Mouse (Mus musculus): ENCODE measurements around the gene Col13a1. TPM values are rescaled to one million over a fixed set of nuclear protein-coding genes. Genes with fewer than 3 reads are reported as not detected.

The Col13a1 gene
- polyA plus RNA-seq (2014; fragmentation: Nextera tagmentation; extraction: Ambion mirVana) = 9.4 and 12.9 TPM in 2 replicates

- H3K9ac ChIP-seq (ENCODE audit: low read depth, low read length) = peak within 1 kb of the TSS; percentile 77
- H3K36me3 ChIP-seq (ENCODE audit: control insufficient read depth, insufficient read depth, low read length) = no peaks in the 10 kb centered on the region
- H3K9me3 ChIP-seq (replicated peaks; ENCODE audit: control insufficient read depth, low read length) = no peaks in the 10 kb centered on the region
- peaks cover 16% of the 10 kb centered on the region for H3K27me3 ChIP-seq (ENCODE audit: control insufficient read depth, insufficient read depth, low read length)
- no peak for ATAC-seq (replicated peaks; ENCODE audit: insufficient number of reproducible peaks, low FRiP score, low TSS enrichment)
- peak within 1 kb of the TSS; percentile 96 for H3K4me2 ChIP-seq
- peak within 1 kb of the TSS; percentile 59 for H3K4me3 ChIP-seq (ENCODE audit: low read depth, low read length)
- H3K27ac ChIP-seq (ENCODE audit: low read depth, low read length) = 0 out of 2 replicates have a peak within 1 kb of the TSS, but pooled peaks have one; percentile 29
- H3K4me1 ChIP-seq (ENCODE audit: control insufficient read depth, insufficient read depth, low read length) = peaks cover 29% of the 10 kb centered on the region
- WGBS (ENCODE audit: insufficient replicate concordance) = 0% methylated on average over 41 of the region's 41 CpGs
These were observed at the start of gene Col13a1 for GRCm38 (mm10) chr10:61978866-61979340. Col13a1 (minus strand) TSS chr10:61979108.

- H3K9ac ChIP-seq (ENCODE audit: low read depth, low read length) = no peak overlapping the region
- H3K27ac ChIP-seq (ENCODE audit: low read depth, low read length) = no peak overlapping the region
- H3K4me2 ChIP-seq = no peak overlapping the region
- H3K36me3 ChIP-seq (ENCODE audit: control insufficient read depth, insufficient read depth, low read length) = no peaks in the 10 kb centered on the region
- H3K27me3 ChIP-seq (ENCODE audit: control insufficient read depth, insufficient read depth, low read length) = no peaks in the 10 kb centered on the region
- no peaks in the 10 kb centered on the region for H3K9me3 ChIP-seq (replicated peaks; ENCODE audit: control insufficient read depth, low read length)
- no peak for ATAC-seq (replicated peaks; ENCODE audit: insufficient number of reproducible peaks, low FRiP score, low TSS enrichment)
- no peaks in the 10 kb centered on the region for H3K4me1 ChIP-seq (ENCODE audit: control insufficient read depth, insufficient read depth, low read length)
- H3K4me3 ChIP-seq (ENCODE audit: low read depth, low read length) = no peak overlapping the region
- 80% methylated on average over 12 of the region's 12 CpGs for WGBS (ENCODE audit: insufficient replicate concordance)
These were observed 48.8 kb upstream of the Col13a1 start for GRCm38 (mm10) chr10:62027699-62028098.

GRCm38 (mm10) chr10:62023821-62024551 is 45.1 kb upstream of the Col13a1 start:
- Histone ChIP-seq H3K9me3 (replicated peaks; ENCODE audit: control insufficient read depth, low read length) (no peaks in the 10 kb centered on the region), H3K9ac (ENCODE audit: low read depth, low read length) (no peak overlapping the region), H3K27me3 (ENCODE audit: control insufficient read depth, insufficient read depth, low read length) (no peaks in the 10 kb centered on the region), H3K27ac (ENCODE audit: low read depth, low read length) (no peak overlapping the region), H3K36me3 (ENCODE audit: control insufficient read depth, insufficient read depth, low read length) (no peaks in the 10 kb centered on the region), H3K4me2 (no peak overlapping the region), H3K4me1 (ENCODE audit: control insufficient read depth, insufficient read depth, low read length) (no peaks in the 10 kb centered on the region), H3K4me3 (ENCODE audit: low read depth, low read length) (no peak overlapping the region)
- 40% methylated on average over 19 of the region's 19 CpGs for WGBS (ENCODE audit: insufficient replicate concordance)
- ATAC-seq (replicated peaks; ENCODE audit: insufficient number of reproducible peaks, low FRiP score, low TSS enrichment) = 0 out of 2 replicates have a peak, but pooled peaks have one; percentile 22

- Histone ChIP-seq H3K4me3 (ENCODE audit: low read depth, low read length) (no peak overlapping the region), H3K27me3 (ENCODE audit: control insufficient read depth, insufficient read depth, low read length) (no peaks in the 10 kb centered on the region), H3K27ac (ENCODE audit: low read depth, low read length) (no peak overlapping the region), H3K9ac (ENCODE audit: low read depth, low read length) (no peak overlapping the region), H3K9me3 (replicated peaks; ENCODE audit: control insufficient read depth, low read length) (no peaks in the 10 kb centered on the region), H3K4me2 (no peak overlapping the region), H3K4me1 (ENCODE audit: control insufficient read depth, insufficient read depth, low read length) (0 out of 2 replicates have a peak, but pooled peaks cover 3% of the 10 kb centered on the region), H3K36me3 (ENCODE audit: control insufficient read depth, insufficient read depth, low read length) (no peaks in the 10 kb centered on the region)
- ATAC-seq (replicated peaks; ENCODE audit: insufficient number of reproducible peaks, low FRiP score, low TSS enrichment) = no peak
- WGBS (ENCODE audit: insufficient replicate concordance) = 29% methylated on average over 7 of the region's 7 CpGs
These were observed 41.2 kb upstream of the Col13a1 start for GRCm38 (mm10) chr10:62020068-62020620.

GRCm38 (mm10) chr10:62019386-62020067 is 40.6 kb upstream of the Col13a1 start:
- WGBS (ENCODE audit: insufficient replicate concordance) = 19% methylated on average over 16 of the region's 16 CpGs
- Histone ChIP-seq H3K9me3 (replicated peaks; ENCODE audit: control insufficient read depth, low read length) (no peaks in the 10 kb centered on the region), H3K36me3 (ENCODE audit: control insufficient read depth, insufficient read depth, low read length) (no peaks in the 10 kb centered on the region), H3K4me3 (ENCODE audit: low read depth, low read length) (no peak overlapping the region), H3K4me1 (ENCODE audit: control insufficient read depth, insufficient read depth, low read length) (0 out of 2 replicates have a peak, but pooled peaks cover 3% of the 10 kb centered on the region), H3K4me2 (no peak overlapping the region), H3K27me3 (ENCODE audit: control insufficient read depth, insufficient read depth, low read length) (no peaks in the 10 kb centered on the region), H3K27ac (ENCODE audit: low read depth, low read length) (no peak overlapping the region), H3K9ac (ENCODE audit: low read depth, low read length) (no peak overlapping the region)
- no peak for ATAC-seq (replicated peaks; ENCODE audit: insufficient number of reproducible peaks, low FRiP score, low TSS enrichment)

- Histone ChIP-seq H3K4me3 (ENCODE audit: low read depth, low read length) (no peak overlapping the region), H3K9me3 (replicated peaks; ENCODE audit: control insufficient read depth, low read length) (no peaks in the 10 kb centered on the region), H3K36me3 (ENCODE audit: control insufficient read depth, insufficient read depth, low read length) (no peaks in the 10 kb centered on the region), H3K27ac (ENCODE audit: low read depth, low read length) (no peak overlapping the region), H3K27me3 (ENCODE audit: control insufficient read depth, insufficient read depth, low read length) (no peaks in the 10 kb centered on the region), H3K4me1 (ENCODE audit: control insufficient read depth, insufficient read depth, low read length) (0 out of 2 replicates have a peak, but pooled peaks cover 3% of the 10 kb centered on the region), H3K4me2 (no peak overlapping the region), H3K9ac (ENCODE audit: low read depth, low read length) (no peak overlapping the region)
- 54% methylated on average over 6 of the region's 6 CpGs for WGBS (ENCODE audit: insufficient replicate concordance)
- ATAC-seq (replicated peaks; ENCODE audit: insufficient number of reproducible peaks, low FRiP score, low TSS enrichment) = no peak
These were observed 38.0 kb upstream of the Col13a1 start for GRCm38 (mm10) chr10:62016947-62017346.

GRCm38 (mm10) chr10:62013190-62013589 is 34.3 kb upstream of the Col13a1 start:
- 79% methylated on average over 5 of the region's 5 CpGs for WGBS (ENCODE audit: insufficient replicate concordance)
- Histone ChIP-seq H3K27ac (ENCODE audit: low read depth, low read length) (no peak overlapping the region), H3K4me2 (no peak overlapping the region), H3K27me3 (ENCODE audit: control insufficient read depth, insufficient read depth, low read length) (no peaks in the 10 kb centered on the region), H3K4me1 (ENCODE audit: control insufficient read depth, insufficient read depth, low read length) (0 out of 2 replicates have a peak, but pooled peaks cover 3% of the 10 kb centered on the region), H3K36me3 (ENCODE audit: control insufficient read depth, insufficient read depth, low read length) (no peaks in the 10 kb centered on the region), H3K9ac (ENCODE audit: low read depth, low read length) (no peak overlapping the region), H3K4me3 (ENCODE audit: low read depth, low read length) (no peak overlapping the region), H3K9me3 (replicated peaks; ENCODE audit: control insufficient read depth, low read length) (no peaks in the 10 kb centered on the region)
- no peak for ATAC-seq (replicated peaks; ENCODE audit: insufficient number of reproducible peaks, low FRiP score, low TSS enrichment)

- H3K9me3 ChIP-seq (replicated peaks; ENCODE audit: control insufficient read depth, low read length) = no peaks in the 10 kb centered on the region
- no peak overlapping the region for H3K27ac ChIP-seq (ENCODE audit: low read depth, low read length)
- 0 out of 2 replicates have a peak, but pooled peaks cover 3% of the 10 kb centered on the region for H3K4me1 ChIP-seq (ENCODE audit: control insufficient read depth, insufficient read depth, low read length)
- ATAC-seq (replicated peaks; ENCODE audit: insufficient number of reproducible peaks, low FRiP score, low TSS enrichment) = no peak
- no peaks in the 10 kb centered on the region for H3K27me3 ChIP-seq (ENCODE audit: control insufficient read depth, insufficient read depth, low read length)
- WGBS (ENCODE audit: insufficient replicate concordance) = 64% methylated on average over 4 of the region's 4 CpGs
- no peak overlapping the region for H3K9ac ChIP-seq (ENCODE audit: low read depth, low read length)
- no peak overlapping the region for H3K4me2 ChIP-seq
- H3K4me3 ChIP-seq (ENCODE audit: low read depth, low read length) = no peak overlapping the region
- no peaks in the 10 kb centered on the region for H3K36me3 ChIP-seq (ENCODE audit: control insufficient read depth, insufficient read depth, low read length)
These were observed 33.5 kb upstream of the Col13a1 start for GRCm38 (mm10) chr10:62012371-62012770.

Measured in heart, embryonic 11.5 days (tissue).